Mouse (Mus musculus) hindbrain, embryonic 11.5 days (tissue): ENCODE measurements around the gene Exoc5. TPM values are rescaled to one million over a fixed set of nuclear protein-coding genes. Genes with fewer than 3 reads are reported as not detected.
A peak's percentile ranks its signal among the peaks of the same experiment; 100 is the strongest.

Source experiments
- ATAC-seq: fragments of 200-750 bp; cut with Nextera tagmentation; 2 replicates; pipeline ENCODE4 v1.8.0; 2017; ENCODE audit warnings: mild to moderate bottlenecking, moderate TSS enrichment, moderate library complexity; ENCODE audit not compliant: low FRiP score
- DNase-seq: peaks from one replicate; pipeline ENCODE4 v3.0.0-alpha.2; 2015; ENCODE audit warnings: low spot score
- H3K27ac ChIP-seq: fragments of 300-500 bp; sonication (generic); 2 replicates; pipeline ENCODE4 v1.5.1; 2014; ENCODE audit warnings: mild to moderate bottlenecking, low read depth, low read length
- H3K27me3 ChIP-seq: fragments of 300-500 bp; sonication (generic); 2 replicates; pipeline ENCODE4 v1.6.1; 2014; ENCODE audit warnings: mild to moderate bottlenecking, low read length, moderate library complexity, mixed read lengths; ENCODE audit not compliant: control insufficient read depth, insufficient read depth
- H3K36me3 ChIP-seq: fragments of 300-500 bp; sonication (generic); 2 replicates; pipeline ENCODE4 v1.6.1; 2014; ENCODE audit warnings: mild to moderate bottlenecking, low read length, moderate library complexity, mixed read lengths; ENCODE audit not compliant: control insufficient read depth, insufficient read depth
- H3K4me1 ChIP-seq: fragments of 300-500 bp; sonication (generic); replicated peaks from 2 replicates; pipeline ENCODE4 v1.6.1; 2014; ENCODE audit warnings: low read length, mixed read lengths; ENCODE audit not compliant: control insufficient read depth, insufficient read depth
- H3K4me2 ChIP-seq: fragments of 300-500 bp; sonication (generic); replicated peaks from 2 replicates; pipeline ENCODE4 v1.6.1; 2014; ENCODE audit warnings: mild to moderate bottlenecking, low read depth, low read length
- H3K4me3 ChIP-seq: fragments of 300-500 bp; sonication (generic); 2 replicates; pipeline ENCODE4 v1.5.1; 2014; ENCODE audit warnings: low read depth, low read length
- H3K9ac ChIP-seq: fragments of 300-500 bp; sonication (generic); 2 replicates; pipeline ENCODE4 v1.6.1; 2014; ENCODE audit warnings: low read depth, low read length
- H3K9me3 ChIP-seq: fragments of 300-500 bp; sonication (generic); 2 replicates; pipeline ENCODE4 v1.6.1; 2016; ENCODE audit warnings: low read length; ENCODE audit not compliant: control insufficient read depth
- WGBS: fragments of 180-500 bp; shearing (Covaris S2); extraction: QIAGEN DNeasy Blood & Tissue Kit; methylation state at CpG from one replicate; pipeline ENCODE4 v1.1.7; 2014; 5-methylcytosine and 5-hydroxymethylcytosine counted together
- polyA plus RNA-seq: library from polyadenylated mRNA; unstranded; fragments of >200 nt; fragmentation: Nextera tagmentation; extraction: Ambion mirVana; gene quantifications from 2 replicates; pipeline ENCODE4 v1.2.1, GENCODE M21; 2014

The Exoc5 gene
- polyA plus RNA-seq, 1 experiment from 2014 or later: 94.2 TPM

- no peak overlapping the region for H3K4me3 ChIP-seq
- no peak overlapping the region for H3K9ac ChIP-seq
Measured at GRCm38 (mm10) chr14:48991144-48991522, 75.3 kb downstream of the Exoc5 start.

DNA sequence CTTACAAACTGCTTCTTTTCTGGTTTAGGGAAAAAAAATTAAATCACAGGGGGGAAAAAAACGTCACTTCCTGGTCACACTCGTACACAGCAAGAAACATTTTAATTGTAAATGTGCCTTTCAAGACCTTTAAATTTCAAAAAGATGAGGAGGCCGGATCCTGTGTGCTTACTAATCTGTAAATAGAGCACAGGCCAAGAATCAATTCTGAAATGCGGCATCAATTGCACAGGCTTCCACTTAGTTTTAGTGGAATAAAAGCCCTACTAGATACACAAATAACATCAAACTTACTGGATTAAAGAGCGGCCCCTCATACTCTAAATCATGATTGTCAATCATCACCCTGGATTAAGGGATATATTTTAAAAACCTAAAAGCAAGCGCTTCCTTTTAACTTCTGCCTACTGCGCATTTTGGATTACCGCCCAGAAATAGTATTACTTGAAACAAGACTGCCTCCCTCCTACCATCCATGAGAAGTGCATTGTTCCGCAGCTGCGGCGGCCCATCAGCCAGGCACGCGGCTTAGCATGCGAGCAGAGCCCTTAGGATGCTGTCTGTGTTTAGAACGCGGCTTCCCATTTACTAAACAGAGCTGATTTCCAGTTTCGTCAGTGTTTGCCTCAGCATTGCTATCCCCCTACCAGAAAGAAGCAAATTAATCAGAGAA lies 75.8 kb downstream of the Exoc5 start:
- H3K9me3 ChIP-seq: no peaks in the 10 kb centered on the region
- no peaks in the 10 kb centered on the region for H3K36me3 ChIP-seq
- ATAC-seq (peak; percentile 81), DNase-seq (peak; percentile 75)
- no peak overlapping the region for H3K27ac ChIP-seq
- no peak overlapping the region for H3K9ac ChIP-seq
- no peak overlapping the region for H3K4me3 ChIP-seq
- no peaks in the 10 kb centered on the region for H3K4me1 ChIP-seq
- H3K4me2 ChIP-seq: peak overlapping the region; percentile 15; the same call in 1 of the 2 replicates
- no peaks in the 10 kb centered on the region for H3K27me3 ChIP-seq
- 17% methylated on average over 17 of the region's 17 CpGs for WGBS

More at GRCm38 (mm10) chr14:48991144-48991522, 75.3 kb downstream of the Exoc5 start:
- peak; percentile 25; the same call in 1 of the 2 replicates for ATAC-seq
- no peaks in the 10 kb centered on the region for H3K4me1 ChIP-seq
- no peaks in the 10 kb centered on the region for H3K27me3 ChIP-seq
- H3K27ac ChIP-seq: no peak overlapping the region
- no peaks in the 10 kb centered on the region for H3K9me3 ChIP-seq
- no peak for DNase-seq
- peak overlapping the region; percentile 15; the same call in 1 of the 2 replicates for H3K4me2 ChIP-seq
- 6% methylated on average over 7 of the region's 7 CpGs for WGBS
- no peaks in the 10 kb centered on the region for H3K36me3 ChIP-seq

DNA sequence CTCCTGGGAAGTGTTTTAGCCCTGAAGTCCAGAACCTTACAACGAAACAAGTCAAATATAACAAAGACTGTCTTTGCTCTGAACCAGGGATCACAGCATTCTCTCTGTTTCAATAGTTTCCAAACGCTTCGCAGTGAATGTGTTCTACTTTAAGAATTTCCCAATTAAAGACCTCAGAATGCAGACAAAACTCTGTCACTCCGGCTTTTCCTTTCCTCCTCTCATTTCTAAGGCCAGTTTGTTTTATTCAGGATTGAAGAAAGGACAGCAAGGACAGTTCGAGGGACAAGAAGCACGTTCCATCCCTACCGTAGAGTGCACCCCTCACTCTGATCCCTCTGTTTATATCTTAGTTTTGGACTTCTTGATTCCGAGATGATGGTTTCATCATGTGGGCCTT lies 76.6 kb downstream of the Exoc5 start:
- DNase-seq (no peak), ATAC-seq (no peak)
- WGBS: 72% methylated on average over 8 of the region's 8 CpGs
- H3K27me3 ChIP-seq: no peaks in the 10 kb centered on the region
- no peaks in the 10 kb centered on the region for H3K9me3 ChIP-seq
- H3K9ac ChIP-seq: no peak overlapping the region
- H3K4me1 ChIP-seq: no peaks in the 10 kb centered on the region
- H3K4me3 ChIP-seq: no peak overlapping the region
- H3K27ac ChIP-seq: no peak overlapping the region
- no peak overlapping the region for H3K4me2 ChIP-seq
- no peaks in the 10 kb centered on the region for H3K36me3 ChIP-seq

- WGBS: 79% methylated on average over 8 of the region's 8 CpGs
- ATAC-seq: no peak
Measured at GRCm38 (mm10) chr14:48986231-48986630, 80.2 kb downstream of the Exoc5 start.

DNA sequence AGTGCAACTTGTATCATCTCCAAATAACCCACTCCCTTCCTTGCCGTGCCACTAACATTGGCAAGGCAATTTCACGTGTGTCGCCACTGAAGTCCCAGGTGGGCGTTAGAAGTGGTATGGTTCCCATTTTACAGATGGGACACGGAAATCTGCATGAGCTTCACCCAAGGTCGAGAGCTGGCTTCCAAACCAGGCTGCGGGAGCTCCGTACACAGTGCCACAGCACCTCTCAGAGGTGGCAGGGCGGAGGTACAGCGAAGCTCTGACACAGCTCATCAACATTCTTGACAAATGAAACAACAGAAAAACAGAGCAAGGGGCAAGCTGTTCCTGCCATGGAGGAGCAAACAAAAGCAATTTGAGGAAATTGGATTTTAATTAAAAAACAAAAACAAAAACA lies 80.8 kb downstream of the Exoc5 start:
- WGBS: 49% methylated on average over 10 of the region's 10 CpGs
- Histone ChIP-seq H3K27me3 (no peaks in the 10 kb centered on the region), H3K4me2 (no peak overlapping the region), H3K9me3 (no peaks in the 10 kb centered on the region), H3K36me3 (no peaks in the 10 kb centered on the region), H3K9ac (no peak overlapping the region), H3K4me1 (no peaks in the 10 kb centered on the region), H3K4me3 (no peak overlapping the region), H3K27ac (no peak overlapping the region)
- no peak for ATAC-seq
- DNase-seq: peak; percentile 48

More at GRCm38 (mm10) chr14:48986231-48986630, 80.2 kb downstream of the Exoc5 start:
- Histone ChIP-seq H3K36me3 (no peaks in the 10 kb centered on the region), H3K9me3 (no peaks in the 10 kb centered on the region), H3K4me2 (no peak overlapping the region), H3K9ac (no peak overlapping the region), H3K4me3 (no peak overlapping the region), H3K27ac (no peak overlapping the region), H3K27me3 (no peaks in the 10 kb centered on the region), H3K4me1 (no peaks in the 10 kb centered on the region)
- no peak for DNase-seq

DNA sequence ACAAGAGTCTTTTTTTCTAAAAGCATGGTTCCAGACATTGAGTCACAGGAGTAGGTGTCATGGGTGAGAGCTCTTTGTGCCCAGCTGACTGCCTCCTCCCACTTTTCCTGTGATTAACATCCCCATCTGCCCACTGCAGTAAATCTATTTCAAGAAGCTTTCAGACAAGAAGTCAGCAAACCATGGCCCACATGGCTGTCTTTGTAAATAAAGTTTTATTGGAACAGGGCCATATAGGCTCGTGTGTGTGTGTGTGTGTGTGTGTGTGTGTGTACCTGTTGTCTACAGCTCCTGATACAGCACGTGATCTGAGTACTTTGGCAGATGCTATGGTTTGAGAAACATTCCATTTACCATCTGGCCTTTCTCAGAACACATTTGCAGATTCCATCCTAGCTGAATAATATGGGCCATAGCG lies 87.5 kb downstream of the Exoc5 start:
- no peak for ATAC-seq

DNA sequence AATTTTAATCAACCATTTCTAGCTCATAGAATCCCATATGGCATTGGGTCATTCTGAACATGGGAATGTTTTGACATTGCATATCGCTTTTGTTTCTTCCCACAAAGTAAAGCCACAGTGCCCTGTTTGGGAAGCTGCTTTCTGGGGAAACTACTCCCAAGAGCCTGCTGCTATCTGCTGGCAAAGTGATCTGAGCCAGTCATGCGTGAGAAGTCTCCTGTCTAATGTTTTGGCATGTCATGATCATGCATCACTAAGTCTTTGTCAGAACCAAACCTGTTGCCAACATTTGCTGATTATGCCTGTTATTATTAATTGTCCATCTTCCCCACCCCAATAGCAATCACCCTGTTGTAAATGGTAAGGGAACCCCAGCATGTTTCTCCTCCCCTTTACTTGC lies 94.9 kb downstream of the Exoc5 start:
- Histone ChIP-seq H3K4me2 (no peak overlapping the region), H3K4me1 (no peaks in the 10 kb centered on the region), H3K4me3 (no peak overlapping the region), H3K9me3 (no peaks in the 10 kb centered on the region), H3K27ac (no peak overlapping the region), H3K27me3 (no peaks in the 10 kb centered on the region), H3K9ac (no peak overlapping the region), H3K36me3 (no peaks in the 10 kb centered on the region)
- DNase-seq (no peak), ATAC-seq (no peak)
- 86% methylated on average over 2 of the region's 2 CpGs for WGBS

More for the DNA sequence above, 87.5 kb downstream of the Exoc5 start:
- no peak overlapping the region for H3K4me3 ChIP-seq
- H3K4me2 ChIP-seq: no peak overlapping the region
- 86% methylated on average over 3 of the region's 3 CpGs for WGBS
- H3K36me3 ChIP-seq: no peaks in the 10 kb centered on the region
- H3K27me3 ChIP-seq: no peaks in the 10 kb centered on the region
- DNase-seq: no peak
- H3K9ac ChIP-seq: no peak overlapping the region
- no peaks in the 10 kb centered on the region for H3K9me3 ChIP-seq
- no peaks in the 10 kb centered on the region for H3K4me1 ChIP-seq
- H3K27ac ChIP-seq: no peak overlapping the region

GRCm38 (mm10) chr14:48968670-48969069 lies 97.8 kb downstream of the Exoc5 start:
- H3K9me3 ChIP-seq: no peaks in the 10 kb centered on the region
- H3K36me3 ChIP-seq: no peaks in the 10 kb centered on the region
- H3K4me3 ChIP-seq: no peak overlapping the region
- H3K4me2 ChIP-seq: no peak overlapping the region
- 81% methylated on average over 9 of the region's 9 CpGs for WGBS
- ATAC-seq (no peak), DNase-seq (no peak)
- H3K9ac ChIP-seq: no peak overlapping the region
- H3K4me1 ChIP-seq: no peaks in the 10 kb centered on the region
- no peak overlapping the region for H3K27ac ChIP-seq
- no peaks in the 10 kb centered on the region for H3K27me3 ChIP-seq
